26 mouse cellular contexts compared by ENCODE assay signal in the genomic region with DNA sequence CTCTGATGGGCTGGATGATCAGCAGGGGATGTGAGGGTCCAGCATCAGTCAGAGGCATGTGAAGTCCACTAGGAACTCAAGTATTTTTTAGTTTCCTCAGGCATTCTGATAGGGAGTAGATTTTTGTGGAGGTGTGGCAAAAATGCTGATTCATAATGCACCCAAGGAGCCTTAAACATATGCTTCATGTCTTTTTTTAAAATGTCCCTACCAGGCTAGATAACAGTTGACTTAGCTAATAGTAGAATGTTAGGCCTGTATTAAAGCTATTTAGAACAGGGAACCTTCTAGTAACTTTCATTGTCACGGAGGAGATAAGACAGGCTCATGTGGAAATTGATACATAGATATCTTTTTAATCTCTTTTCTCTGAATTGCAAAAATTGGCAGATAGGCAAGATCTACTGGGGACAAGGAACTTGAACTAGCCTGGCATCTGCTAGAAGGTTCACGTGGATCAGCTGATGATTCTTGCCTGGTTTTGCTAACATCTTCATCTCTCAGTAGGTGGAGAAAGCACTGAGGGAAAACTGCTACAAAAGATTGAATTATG. TPM values are rescaled to one million over a fixed set of nuclear protein-coding genes. Genes with fewer than 3 reads are reported as not detected.
"Had no signal": no experiment of that assay in that cellular context is flagged by ENCODE, and none has a peak within 500 bp of the region (broad histone marks: within the 10 kb centered on the region; RNA-seq: fewer than 3 reads in every experiment).

No protein-coding gene starts in this region.

- H3K4me1 ChIP-seq: megakaryocyte, embryonic 14.5 days; midbrain, embryonic 10.5 days; neural tube, embryonic 15.5 days had no signal

- H3K36me3 ChIP-seq: midbrain, embryonic 10.5 days; midbrain, embryonic 12.5 days; neural tube, embryonic 13.5 days; neural tube, embryonic 15.5 days had no signal

- H3K9me3 ChIP-seq: megakaryocyte, embryonic 14.5 days; midbrain, embryonic 10.5 days; midbrain, embryonic 12.5 days; neural tube, embryonic 13.5 days; neural tube, embryonic 15.5 days had no signal

- H3K4me3 ChIP-seq: megakaryocyte, embryonic 14.5 days; midbrain, embryonic 10.5 days; midbrain, embryonic 12.5 days; myocyte; neural tube, embryonic 13.5 days; neural tube, embryonic 15.5 days had no signal

- H3K27me3 ChIP-seq: midbrain, embryonic 12.5 days; neural tube, embryonic 13.5 days; neural tube, embryonic 15.5 days had no signal

- DNase-seq: lung, adult 18-20 months; lung, embryonic 14.5 days; lung, postnatal 10 days; lung, postnatal 4 days; midbrain, embryonic 14.5 days; retina, postnatal 1 day; right cerebral cortex, adult 18-20 months; right cerebral cortex, postnatal 25 days; right cerebral cortex, postnatal 4 days; spleen, adult 18-20 months; thymus, adult 18-20 months; thymus, postnatal 14 days; thymus, postnatal 36 days had no signal

- ATAC-seq: midbrain, embryonic 16.5 days had no signal

RNA-seq across cellular contexts. Expression of gene Ackr1, which starts 15.5 kb away (rescaled TPM):
- polyA plus RNA-seq: myocyte had no signal

RNA-seq across cellular contexts. Expression of gene Mptx2, which starts 40.4 kb away (rescaled TPM):
- polyA plus RNA-seq: lung, embryonic 14.5 days; lung, embryonic 16.5 days; midbrain, embryonic 10.5 days; midbrain, embryonic 12.5 days; midbrain, embryonic 14.5 days; midbrain, embryonic 16.5 days; myocyte; neural tube, embryonic 11.5 days; neural tube, embryonic 13.5 days; neural tube, embryonic 15.5 days; stomach, embryonic 14.5 days; stomach, embryonic 16.5 days; thymus, postnatal 0 days had no signal

RNA-seq across cellular contexts. Expression of gene Olfr418, which starts 52.2 kb away (rescaled TPM):
- polyA plus RNA-seq: lung, embryonic 14.5 days; lung, embryonic 16.5 days; midbrain, embryonic 10.5 days; midbrain, embryonic 12.5 days; midbrain, embryonic 14.5 days; midbrain, embryonic 16.5 days; myocyte; neural tube, embryonic 11.5 days; neural tube, embryonic 13.5 days; neural tube, embryonic 15.5 days; small intestine, adult 2 months; stomach, embryonic 14.5 days; stomach, embryonic 16.5 days; thymus, postnatal 0 days had no signal
